Mouse (Mus musculus) kidney, embryonic 15.5 days (tissue): Measurements from ENCODE around the gene Plxnc1. TPM values are rescaled to one million over a fixed set of nuclear protein-coding genes. Genes with fewer than 3 reads are reported as not detected.

Experiments used
- ATAC-seq: fragments of 200-750 bp; cut with Nextera tagmentation; replicated peaks from 2 replicates; pipeline ENCODE4 v1.8.0; 2017; ENCODE audit warnings: moderate TSS enrichment; ENCODE audit not compliant: low FRiP score
- H3K27ac ChIP-seq: fragments of 300-500 bp; sonication (generic); 2 replicates; pipeline ENCODE4 v1.5.1; 2015; ENCODE audit warnings: mild to moderate bottlenecking, inconsistent platforms
- H3K27me3 ChIP-seq: fragments of 300-500 bp; sonication (generic); 2 replicates; pipeline ENCODE4 v1.6.1; 2015; ENCODE audit warnings: inconsistent platforms
- H3K36me3 ChIP-seq: fragments of 300-500 bp; sonication (generic); 2 replicates; pipeline ENCODE4 v1.6.1; 2015; ENCODE audit warnings: inconsistent platforms
- H3K4me1 ChIP-seq: fragments of 300-500 bp; sonication (generic); 2 replicates; pipeline ENCODE4 v1.6.1; 2015; ENCODE audit warnings: inconsistent platforms
- H3K4me2 ChIP-seq: fragments of 300-500 bp; sonication (generic); 2 replicates; pipeline ENCODE4 v1.6.1; 2015; ENCODE audit warnings: moderate library complexity, mild to moderate bottlenecking, inconsistent platforms
- H3K4me3 ChIP-seq: fragments of 300-500 bp; sonication (generic); replicated peaks from 2 replicates; pipeline ENCODE4 v1.5.1; 2015; ENCODE audit warnings: mild to moderate bottlenecking, inconsistent platforms
- H3K9ac ChIP-seq: fragments of 300-500 bp; sonication (generic); 2 replicates; pipeline ENCODE4 v1.6.1; 2015; ENCODE audit warnings: mild to moderate bottlenecking, inconsistent platforms
- H3K9me3 ChIP-seq: fragments of 300-500 bp; sonication (generic); replicated peaks from 2 replicates; pipeline ENCODE4 v1.6.1; 2016; ENCODE audit warnings: inconsistent platforms
- WGBS: fragments of 180-500 bp; shearing (Covaris S2); methylation state at CpG from one replicate; pipeline ENCODE4 v1.1.7; 2015; ENCODE audit warnings: mixed read lengths; 5-methylcytosine and 5-hydroxymethylcytosine counted together
- polyA plus RNA-seq: library from polyadenylated mRNA; unstranded; fragments of >200 nt; fragmentation: Nextera tagmentation; extraction: Ambion mirVana; gene quantifications from 2 replicates; pipeline ENCODE4 v1.2.1, GENCODE M21; 2015

Plxnc1 gene
- polyA plus RNA-seq, 1 experiment from 2014 or later, result 1.8 TPM

- Histone ChIP-seq H3K4me3 (no peak overlapping the region), H3K27ac (no peak overlapping the region), H3K9ac (no peak overlapping the region), H3K4me2 (0 out of 2 replicates have a peak overlapping the region, but pooled peaks have one; percentile 9), H3K4me1 (peaks cover 9% of the 10 kb centered on the region; the same call in 1 of the 2 replicates), H3K36me3 (no peaks in the 10 kb centered on the region), H3K27me3 (0 out of 2 replicates have a peak, but pooled peaks cover 3% of the 10 kb centered on the region), H3K9me3 (no peaks in the 10 kb centered on the region)
- 22% methylated on average over 21 of the region's 21 CpGs for WGBS
- 0 out of 2 replicates have a peak, but pooled peaks have one; percentile 54 for ATAC-seq
Measured at GRCm38 (mm10) chr10:94905689-94906473, 38.8 kb downstream of the Plxnc1 start.

DNA sequence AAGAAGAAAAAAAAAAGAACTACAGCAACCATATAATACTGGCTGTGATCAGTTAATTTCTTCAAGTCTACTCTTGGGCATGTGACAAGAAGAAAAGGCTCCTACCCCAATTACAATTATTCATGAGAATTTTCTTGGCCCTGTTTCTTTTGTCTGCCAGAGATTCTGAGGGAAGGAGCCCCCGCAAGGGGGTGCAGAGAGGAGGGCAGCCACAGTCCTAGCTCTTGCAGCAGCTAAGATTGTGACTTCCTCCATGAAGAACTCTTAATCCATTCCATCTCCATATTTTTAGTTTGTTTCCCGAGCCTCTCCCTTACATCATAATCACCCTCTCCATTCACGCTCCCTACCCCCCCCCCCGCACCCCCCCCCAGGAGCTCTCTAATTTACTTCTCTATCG lies 39.4 kb downstream of the Plxnc1 start:
- 0 out of 2 replicates have a peak, but pooled peaks cover 3% of the 10 kb centered on the region for H3K27me3 ChIP-seq
- ATAC-seq, result no peak
- no peaks in the 10 kb centered on the region for H3K9me3 ChIP-seq
- H3K36me3 ChIP-seq, result no peaks in the 10 kb centered on the region
- H3K27ac ChIP-seq, result no peak overlapping the region
- WGBS, result 36% methylated on average over 5 of the region's 5 CpGs
- no peak overlapping the region for H3K9ac ChIP-seq
- H3K4me2 ChIP-seq, result no peak overlapping the region
- H3K4me1 ChIP-seq, result peaks cover 9% of the 10 kb centered on the region; the same call in 1 of the 2 replicates
- no peak overlapping the region for H3K4me3 ChIP-seq

DNA sequence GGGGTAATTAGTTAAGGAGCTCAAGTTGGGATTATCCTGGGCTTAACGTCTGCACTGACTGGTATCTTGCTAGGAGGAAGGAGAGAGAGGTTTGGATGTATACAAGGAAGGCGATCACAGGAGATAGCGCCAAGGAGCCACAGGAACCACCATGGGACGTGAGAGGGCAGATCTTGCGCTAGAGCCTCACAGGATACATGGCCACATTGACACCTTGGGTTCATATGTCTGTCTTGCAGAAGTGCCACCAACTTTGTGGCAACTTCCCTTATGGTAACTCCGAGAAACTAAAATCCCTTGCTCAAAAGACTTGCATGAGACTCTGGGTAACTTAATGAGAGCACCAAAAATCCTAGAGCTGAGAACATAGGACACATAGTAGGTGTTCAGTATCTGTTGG lies 47.7 kb downstream of the Plxnc1 start:
- no peak for ATAC-seq
- H3K36me3 ChIP-seq, result no peaks in the 10 kb centered on the region
- H3K4me2 ChIP-seq, result no peak overlapping the region
- H3K9me3 ChIP-seq, result no peaks in the 10 kb centered on the region
- H3K27ac ChIP-seq, result no peak overlapping the region
- no peaks in the 10 kb centered on the region for H3K4me1 ChIP-seq
- WGBS, result 82% methylated on average over 6 of the region's 6 CpGs
- no peaks in the 10 kb centered on the region for H3K27me3 ChIP-seq
- no peak overlapping the region for H3K9ac ChIP-seq
- H3K4me3 ChIP-seq, result no peak overlapping the region

DNA sequence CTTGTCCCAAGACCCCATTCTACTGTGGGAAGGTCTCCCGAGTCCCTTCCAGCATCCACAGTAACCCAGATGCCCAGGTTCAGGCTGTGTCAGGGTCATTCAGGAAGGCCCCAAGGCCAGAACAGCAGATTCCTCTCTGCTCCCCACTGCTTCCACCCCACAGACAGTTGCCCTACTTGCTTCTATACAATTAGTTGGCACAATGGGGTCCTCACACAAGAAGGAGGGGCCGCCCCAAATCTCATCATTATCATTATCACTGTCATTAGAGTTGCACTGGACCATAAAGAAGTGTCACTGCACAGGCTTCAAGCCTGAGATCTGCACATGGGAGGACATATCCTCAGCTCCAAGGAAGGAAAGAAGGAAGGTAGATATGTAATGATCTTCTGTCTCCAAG lies 48.3 kb downstream of the Plxnc1 start:
- H3K27ac ChIP-seq, result no peak overlapping the region
- no peak for ATAC-seq
- no peak overlapping the region for H3K4me3 ChIP-seq
- no peak overlapping the region for H3K4me2 ChIP-seq
- no peaks in the 10 kb centered on the region for H3K36me3 ChIP-seq
- no peaks in the 10 kb centered on the region for H3K4me1 ChIP-seq
- H3K27me3 ChIP-seq, result no peaks in the 10 kb centered on the region
- H3K9me3 ChIP-seq, result no peaks in the 10 kb centered on the region
- no peak overlapping the region for H3K9ac ChIP-seq
- 84% methylated on average over 2 of the region's 2 CpGs for WGBS

DNA sequence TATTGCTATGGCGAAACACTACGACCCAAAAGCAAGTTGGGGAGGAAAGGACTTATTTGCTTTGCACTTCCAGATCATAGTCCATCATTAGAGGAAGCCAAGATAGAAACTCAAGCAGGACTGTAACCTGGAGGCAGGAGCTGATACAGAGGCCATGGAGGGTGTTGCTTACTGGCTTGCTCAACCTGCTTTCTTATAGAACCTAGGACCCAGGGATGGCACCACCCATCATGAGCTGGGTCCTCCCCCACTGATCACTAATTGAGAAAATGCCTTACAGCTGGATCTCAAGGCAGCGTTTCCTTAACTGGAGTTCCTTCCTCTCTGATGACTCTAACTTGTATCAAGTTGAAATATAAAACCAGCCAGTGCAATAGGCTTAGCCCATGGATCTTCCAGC lies 48.8 kb downstream of the Plxnc1 start:
- 81% methylated on average over 3 of the region's 3 CpGs for WGBS
- no peak for ATAC-seq
- Histone ChIP-seq H3K9me3 (no peaks in the 10 kb centered on the region), H3K9ac (no peak overlapping the region), H3K4me3 (no peak overlapping the region), H3K4me2 (no peak overlapping the region), H3K4me1 (no peaks in the 10 kb centered on the region), H3K27ac (no peak overlapping the region), H3K27me3 (no peaks in the 10 kb centered on the region), H3K36me3 (no peaks in the 10 kb centered on the region)

DNA sequence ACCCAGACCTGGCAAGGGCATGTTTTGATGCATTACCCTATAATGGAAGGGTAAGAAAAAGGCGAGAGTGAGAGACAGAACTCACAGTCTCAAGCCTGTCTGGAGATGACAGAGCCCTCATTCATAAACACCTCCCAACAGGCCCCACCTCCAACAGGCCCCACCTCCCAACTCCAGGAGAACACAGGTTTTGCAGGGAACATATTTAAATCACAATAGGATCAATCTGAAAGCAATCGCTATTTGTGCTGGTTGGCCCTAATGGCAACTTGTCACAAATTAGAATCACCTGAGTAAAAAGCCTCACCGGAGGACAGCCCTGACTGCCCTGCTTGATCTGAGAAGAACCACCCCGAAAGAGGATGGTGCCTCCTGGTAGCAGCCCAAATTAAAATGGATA lies 54.9 kb downstream of the Plxnc1 start:
- no peak for ATAC-seq
- 66% methylated on average over 4 of the region's 4 CpGs for WGBS
- H3K9me3 ChIP-seq, result 0 out of 2 replicates have a peak, but pooled peaks cover 5% of the 10 kb centered on the region
- H3K36me3 ChIP-seq, result no peaks in the 10 kb centered on the region
- H3K27me3 ChIP-seq, result no peaks in the 10 kb centered on the region
- H3K4me2 ChIP-seq, result no peak overlapping the region
- H3K4me3 ChIP-seq, result no peak overlapping the region
- H3K27ac ChIP-seq, result no peak overlapping the region
- H3K9ac ChIP-seq, result no peak overlapping the region
- 0 out of 2 replicates have a peak, but pooled peaks cover 4% of the 10 kb centered on the region for H3K4me1 ChIP-seq

DNA sequence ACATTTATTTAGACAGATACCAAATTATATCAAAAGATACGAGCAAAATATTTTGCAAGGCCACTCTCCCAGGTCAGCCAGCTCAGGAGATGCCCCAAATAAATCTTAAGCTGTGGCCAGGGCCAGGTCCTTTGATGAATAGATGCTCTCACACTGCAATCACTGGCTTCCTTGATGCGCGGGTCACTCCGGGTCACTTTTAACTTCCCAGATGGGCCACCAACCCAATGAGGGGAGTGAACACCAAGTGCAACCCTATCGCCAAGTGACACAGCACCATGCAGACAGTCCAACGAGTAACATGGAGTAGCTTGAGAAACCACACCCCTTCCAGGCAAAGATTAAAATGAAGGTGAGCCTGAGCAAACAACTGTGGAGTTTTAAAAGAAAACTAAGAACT lies 61.4 kb downstream of the Plxnc1 start:
- 72% methylated on average over 6 of the region's 6 CpGs for WGBS
- Histone ChIP-seq H3K27ac (no peak overlapping the region), H3K4me1 (0 out of 2 replicates have a peak, but pooled peaks cover 4% of the 10 kb centered on the region), H3K27me3 (no peaks in the 10 kb centered on the region), H3K4me3 (no peak overlapping the region), H3K9me3 (0 out of 2 replicates have a peak, but pooled peaks cover 5% of the 10 kb centered on the region), H3K9ac (no peak overlapping the region), H3K36me3 (no peaks in the 10 kb centered on the region), H3K4me2 (no peak overlapping the region)
- no peak for ATAC-seq

DNA sequence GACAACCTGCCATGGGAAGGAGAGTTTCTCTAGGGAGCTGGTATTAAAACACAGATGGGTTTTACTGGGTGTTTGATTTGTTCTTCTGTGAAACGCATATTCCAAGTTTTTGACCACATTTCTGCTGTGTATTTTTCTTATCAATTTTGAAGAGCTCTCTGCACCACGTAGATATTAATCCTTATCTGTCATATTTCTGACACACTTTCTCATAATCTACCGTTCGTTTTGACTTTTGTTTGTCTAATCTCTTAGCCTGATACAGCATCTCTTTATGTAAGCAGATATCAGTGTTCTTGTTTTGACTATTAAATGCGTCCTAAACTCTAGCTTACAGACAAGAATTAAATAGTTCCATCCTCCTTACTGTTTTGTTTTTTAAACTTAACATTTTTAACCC lies 73.1 kb downstream of the Plxnc1 start:
- no peak overlapping the region for H3K27ac ChIP-seq
- H3K9ac ChIP-seq, result no peak overlapping the region
- no peaks in the 10 kb centered on the region for H3K36me3 ChIP-seq
- no peaks in the 10 kb centered on the region for H3K9me3 ChIP-seq
- WGBS, result 83% methylated on average over 5 of the region's 5 CpGs
- H3K4me3 ChIP-seq, result no peak overlapping the region
- H3K27me3 ChIP-seq, result no peaks in the 10 kb centered on the region
- no peak overlapping the region for H3K4me2 ChIP-seq
- no peaks in the 10 kb centered on the region for H3K4me1 ChIP-seq
- ATAC-seq, result no peak

- H3K9me3 ChIP-seq, result no peaks in the 10 kb centered on the region
- H3K27me3 ChIP-seq, result no peaks in the 10 kb centered on the region
- no peaks in the 10 kb centered on the region for H3K4me1 ChIP-seq
- no peak overlapping the region for H3K4me3 ChIP-seq
- WGBS, result 84% methylated on average over 7 of the region's 7 CpGs
- no peak overlapping the region for H3K4me2 ChIP-seq
- no peak overlapping the region for H3K27ac ChIP-seq
- H3K36me3 ChIP-seq, result no peaks in the 10 kb centered on the region
- no peak overlapping the region for H3K9ac ChIP-seq
- no peak for ATAC-seq
Measured at GRCm38 (mm10) chr10:94871102-94871501, 73.5 kb downstream of the Plxnc1 start.

DNA sequence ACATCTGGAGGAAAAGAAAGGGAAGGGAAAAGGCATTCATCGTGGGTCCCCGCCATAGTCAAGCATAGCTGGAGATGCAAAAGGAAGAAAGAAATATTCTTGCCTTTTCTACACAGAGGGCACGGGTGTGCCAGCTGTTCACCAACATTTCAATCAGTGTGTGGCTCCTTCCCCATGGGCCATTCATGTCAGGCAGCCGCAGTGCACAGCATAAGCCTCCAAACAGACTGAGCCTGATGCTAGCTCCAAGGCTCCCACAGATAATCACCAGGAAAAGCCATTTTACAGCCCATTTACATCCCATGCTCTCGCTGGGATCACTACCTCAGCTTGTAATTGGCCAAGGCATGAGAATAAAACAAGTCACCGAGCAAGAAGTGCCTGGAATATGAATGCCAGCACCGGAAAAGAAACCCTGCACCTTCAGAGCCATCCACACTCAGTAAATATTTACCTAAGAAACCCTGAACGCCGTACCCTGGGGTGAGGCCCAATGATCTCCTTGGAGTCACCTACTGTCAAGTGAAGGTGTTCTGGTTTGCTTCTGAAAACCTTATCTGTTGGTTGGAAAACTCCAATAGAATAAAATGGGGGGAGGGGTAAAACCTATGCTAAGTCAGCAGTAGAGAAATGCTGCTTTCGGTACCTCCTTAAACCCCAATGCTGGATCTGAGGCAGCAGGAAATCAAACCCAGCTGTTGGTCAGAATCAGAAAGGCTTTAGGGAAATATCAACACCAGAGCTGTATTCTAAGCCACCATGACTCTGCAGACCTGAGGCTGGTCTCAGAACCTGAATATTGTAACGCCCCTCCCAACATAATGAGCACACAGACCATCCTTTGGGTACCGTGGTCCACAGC lies 77.4 kb downstream of the Plxnc1 start:
- Histone ChIP-seq H3K4me3 (no peak overlapping the region), H3K36me3 (no peaks in the 10 kb centered on the region), H3K4me2 (no peak overlapping the region), H3K9me3 (no peaks in the 10 kb centered on the region), H3K4me1 (0 out of 2 replicates have a peak, but pooled peaks cover 4% of the 10 kb centered on the region), H3K27me3 (no peaks in the 10 kb centered on the region), H3K27ac (no peak overlapping the region), H3K9ac (no peak overlapping the region)
- 65% methylated on average over 12 of the region's 12 CpGs for WGBS
- no peak for ATAC-seq

DNA sequence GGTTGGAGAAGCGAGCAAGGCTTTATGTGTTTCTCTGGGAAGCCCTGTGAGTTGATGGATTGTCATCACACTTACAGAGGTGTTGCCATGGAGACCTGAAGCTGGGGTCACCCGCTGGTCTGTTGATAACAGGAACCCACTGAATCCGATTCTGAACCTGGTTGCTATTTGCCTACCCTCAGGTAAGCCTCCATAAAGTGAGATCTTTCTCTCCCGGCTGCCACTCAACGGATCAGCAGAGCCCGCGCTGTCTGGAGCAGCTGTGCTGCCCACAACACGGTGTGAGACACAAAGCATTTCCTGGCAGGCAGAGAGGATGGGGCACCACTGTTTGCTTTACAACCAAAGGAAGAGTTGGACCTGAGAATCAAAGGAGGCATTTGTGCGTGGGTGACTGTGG lies 79.4 kb downstream of the Plxnc1 start:
- Histone ChIP-seq H3K4me1 (0 out of 2 replicates have a peak, but pooled peaks cover 4% of the 10 kb centered on the region), H3K27me3 (no peaks in the 10 kb centered on the region), H3K4me2 (no peak overlapping the region), H3K9me3 (no peaks in the 10 kb centered on the region), H3K36me3 (no peaks in the 10 kb centered on the region), H3K4me3 (no peak overlapping the region), H3K27ac (no peak overlapping the region), H3K9ac (no peak overlapping the region)
- no peak for ATAC-seq
- 48% methylated on average over 9 of the region's 9 CpGs for WGBS
